Mouse (Mus musculus) midbrain, embryonic 11.5 days (tissue): ENCODE measurements around the gene Gm973. TPM values are rescaled to one million over a fixed set of nuclear protein-coding genes. Genes with fewer than 3 reads are reported as not detected.
"Not testable (repeated sequence)": the region's sequence is repeated elsewhere in the genome, so short reads cannot be mapped to it uniquely, and the experiment has no call there.

Experiments used
- ATAC-seq: fragments of 200-750 bp; cut with Nextera tagmentation; 2 replicates; pipeline ENCODE4 v1.8.0; 2017; ENCODE audit warnings: moderate TSS enrichment, moderate library complexity; ENCODE audit not compliant: low FRiP score
- DNase-seq: peaks from one replicate; pipeline ENCODE4 v3.0.0; 2015; ENCODE audit warnings: low spot score; ENCODE audit errors: missing footprints
- H3K27ac ChIP-seq: fragments of 300-500 bp; sonication (generic); 2 replicates; pipeline ENCODE4 v1.5.1; 2014; ENCODE audit warnings: low read depth, low read length
- H3K27me3 ChIP-seq: fragments of 300-500 bp; sonication (generic); 2 replicates; pipeline ENCODE4 v1.6.1; 2014; ENCODE audit warnings: mild to moderate bottlenecking, low read length, moderate library complexity, mixed read lengths; ENCODE audit not compliant: control insufficient read depth, insufficient read depth
- H3K36me3 ChIP-seq: fragments of 300-500 bp; sonication (generic); 2 replicates; pipeline ENCODE4 v1.6.1; 2014; ENCODE audit warnings: mild to moderate bottlenecking, low read length, moderate library complexity, mixed read lengths; ENCODE audit not compliant: control insufficient read depth, insufficient read depth
- H3K4me1 ChIP-seq: fragments of 300-500 bp; sonication (generic); 2 replicates; pipeline ENCODE4 v1.6.1; 2014; ENCODE audit warnings: low read length; ENCODE audit not compliant: control insufficient read depth, insufficient read depth
- H3K4me2 ChIP-seq: fragments of 300-500 bp; sonication (generic); 2 replicates; pipeline ENCODE4 v1.6.1; 2014; ENCODE audit warnings: mild to moderate bottlenecking, moderate library complexity
- H3K4me3 ChIP-seq: fragments of 300-500 bp; sonication (generic); 2 replicates; pipeline ENCODE4 v1.5.1; 2014; ENCODE audit warnings: low read depth, low read length
- H3K9ac ChIP-seq: fragments of 300-500 bp; sonication (generic); 2 replicates; pipeline ENCODE4 v1.6.1; 2014; ENCODE audit warnings: low read length
- H3K9me3 ChIP-seq: fragments of 300-500 bp; sonication (generic); 2 replicates; pipeline ENCODE4 v1.6.1; 2016; ENCODE audit warnings: low read length; ENCODE audit not compliant: control insufficient read depth
- WGBS: fragments of 180-500 bp; shearing (Covaris S2); extraction: QIAGEN DNeasy Blood & Tissue Kit; methylation state at CpG from one replicate; pipeline ENCODE4 v1.1.7; 2014; 5-methylcytosine and 5-hydroxymethylcytosine counted together
- polyA plus RNA-seq: library from polyadenylated mRNA; unstranded; fragments of >200 nt; fragmentation: Nextera tagmentation; extraction: Ambion mirVana; gene quantifications from 2 replicates; pipeline ENCODE4 v1.2.1, GENCODE M21; 2014

Gm973 gene
- polyA plus RNA-seq, 1 experiment from 2014 or later = 7.0 TPM

DNA sequence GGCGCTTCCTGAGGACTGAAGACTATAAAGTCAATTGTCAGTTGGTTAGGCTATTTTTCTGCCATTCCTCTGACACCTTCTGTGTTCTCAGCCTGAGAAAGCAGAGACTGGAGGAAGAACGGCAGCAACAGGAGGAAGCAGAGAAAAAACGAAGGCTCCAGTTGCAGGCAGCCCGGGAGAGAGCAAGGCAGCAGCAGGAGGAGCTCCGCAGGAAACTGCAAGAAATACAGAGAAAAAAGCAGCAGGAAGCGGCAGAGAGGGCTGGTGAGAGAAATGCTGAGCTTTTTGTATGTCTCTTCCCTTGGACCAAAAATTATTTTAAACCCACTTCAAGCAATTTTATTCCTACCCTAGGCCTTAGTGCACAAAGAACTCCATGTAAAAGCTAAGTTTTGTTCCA lies 117.0 kb downstream of the Gm973 start:
- WGBS = 33% methylated on average over 6 of the region's 6 CpGs
- Histone ChIP-seq H3K4me1 (no peaks in the 10 kb centered on the region), H3K36me3 (no peaks in the 10 kb centered on the region), H3K4me3 (no peak overlapping the region), H3K9ac (no peak overlapping the region), H3K4me2 (no peak overlapping the region), H3K27me3 (no peaks in the 10 kb centered on the region), H3K9me3 (no peaks in the 10 kb centered on the region), H3K27ac (no peak overlapping the region)
- DNase-seq (no peak), ATAC-seq (no peak)

DNA sequence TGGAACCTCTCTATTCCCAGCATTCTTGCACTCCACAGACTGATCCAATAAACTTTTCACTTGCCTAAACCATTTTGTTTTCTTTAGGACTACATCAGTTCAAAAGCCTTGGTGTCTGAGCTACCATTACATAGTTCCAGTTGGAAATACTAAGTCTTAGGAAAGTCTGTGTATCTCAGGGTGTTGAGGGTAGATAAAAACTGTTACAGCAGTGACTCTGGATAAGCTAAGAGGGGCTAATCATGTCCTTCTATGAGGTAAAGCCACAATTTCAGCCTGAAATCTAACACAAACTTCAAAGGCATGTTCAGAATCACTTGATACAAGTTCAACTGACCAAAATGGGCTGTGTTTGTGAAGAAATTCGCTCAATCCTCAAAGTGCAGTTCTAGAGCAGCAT lies 120.3 kb downstream of the Gm973 start:
- Histone ChIP-seq H3K36me3 (no peaks in the 10 kb centered on the region), H3K4me2 (no peak overlapping the region), H3K4me3 (no peak overlapping the region), H3K27me3 (no peaks in the 10 kb centered on the region), H3K27ac (no peak overlapping the region), H3K9me3 (no peaks in the 10 kb centered on the region), H3K4me1 (no peaks in the 10 kb centered on the region), H3K9ac (no peak overlapping the region)
- 83% methylated on average over 1 of the region's 1 CpGs for WGBS
- ATAC-seq = no peak
- peak; percentile 33 for DNase-seq

DNA sequence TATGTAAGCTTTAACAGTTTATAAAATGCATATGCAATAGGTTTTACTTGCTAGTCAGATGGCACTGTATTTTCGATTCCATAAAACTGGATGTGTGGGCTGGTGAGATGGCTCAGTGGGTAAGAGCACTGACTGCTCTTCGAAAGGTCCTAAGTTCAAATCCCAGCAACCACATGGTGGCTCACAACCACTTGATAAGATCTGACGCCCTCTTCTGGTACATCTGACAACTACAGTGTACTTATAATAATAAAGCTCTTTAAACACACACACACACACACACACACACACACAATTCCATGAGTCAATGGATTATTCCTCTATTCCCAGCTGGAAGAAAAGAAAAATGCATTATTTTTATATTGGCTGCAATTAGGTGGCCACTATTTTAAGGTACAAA lies 122.3 kb downstream of the Gm973 start:
- H3K27ac ChIP-seq = no peak overlapping the region
- ATAC-seq = no peak
- H3K9me3 ChIP-seq = no peaks in the 10 kb centered on the region
- no peak overlapping the region for H3K4me3 ChIP-seq
- no peak overlapping the region for H3K4me2 ChIP-seq
- peak; percentile 69 for DNase-seq
- 92% methylated on average over 3 of the region's 3 CpGs for WGBS
- no peaks in the 10 kb centered on the region for H3K4me1 ChIP-seq
- no peak overlapping the region for H3K9ac ChIP-seq
- no peaks in the 10 kb centered on the region for H3K36me3 ChIP-seq
- no peaks in the 10 kb centered on the region for H3K27me3 ChIP-seq

DNA sequence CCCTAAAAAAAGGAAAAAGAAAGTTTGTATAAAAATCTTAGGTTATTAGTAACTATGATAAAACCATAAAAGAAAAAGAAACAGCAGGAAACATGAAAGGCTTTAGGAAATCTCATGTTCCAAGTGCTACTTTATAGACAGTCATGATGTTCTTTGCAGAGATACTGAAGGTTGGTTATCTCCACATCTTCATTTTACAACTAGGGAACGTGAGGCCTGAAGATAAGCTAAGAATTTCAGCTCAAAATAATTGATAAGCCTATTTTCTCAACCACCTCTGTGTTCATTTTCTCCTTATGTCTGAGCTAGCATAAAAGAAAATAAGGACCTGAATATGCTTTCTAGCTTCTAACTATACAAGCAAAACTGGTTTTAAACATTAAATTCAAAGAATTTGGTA lies 126.4 kb downstream of the Gm973 start:
- WGBS = 87% methylated on average over 1 of the region's 1 CpGs
- Histone ChIP-seq H3K27me3 (no peaks in the 10 kb centered on the region), H3K4me2 (no peak overlapping the region), H3K9ac (no peak overlapping the region), H3K36me3 (peaks cover 4% of the 10 kb centered on the region; the same call in 1 of the 2 replicates), H3K27ac (no peak overlapping the region), H3K4me1 (no peaks in the 10 kb centered on the region), H3K4me3 (no peak overlapping the region), H3K9me3 (no peaks in the 10 kb centered on the region)
- DNase-seq (no peak), ATAC-seq (no peak)

DNA sequence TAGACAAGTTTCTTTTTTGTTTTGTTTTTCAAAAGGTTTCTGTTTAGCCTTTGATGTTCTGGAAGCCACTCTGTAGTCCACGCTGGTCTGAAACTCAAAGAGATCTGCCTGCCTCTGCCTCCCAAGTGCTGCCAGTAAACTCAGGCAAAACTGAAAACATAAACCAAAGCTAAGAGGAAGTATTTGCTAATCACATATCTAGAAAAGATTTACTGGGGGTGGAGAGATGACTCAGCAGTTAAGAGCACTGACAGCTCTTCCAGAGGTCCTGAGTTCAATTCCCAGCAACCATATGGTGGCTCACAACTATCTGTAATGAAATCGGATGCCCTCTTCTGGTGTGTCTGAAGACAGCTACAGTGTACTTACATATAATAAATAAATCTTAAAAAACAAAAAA lies 130.4 kb downstream of the Gm973 start:
- not testable (repeated sequence) for H3K4me1 ChIP-seq, H3K4me2 ChIP-seq, H3K27me3 ChIP-seq, H3K9me3 ChIP-seq, ATAC-seq, H3K9ac ChIP-seq, H3K36me3 ChIP-seq, DNase-seq, H3K4me3 ChIP-seq, H3K27ac ChIP-seq
- 95% methylated on average over 2 of the region's 2 CpGs for WGBS

DNA sequence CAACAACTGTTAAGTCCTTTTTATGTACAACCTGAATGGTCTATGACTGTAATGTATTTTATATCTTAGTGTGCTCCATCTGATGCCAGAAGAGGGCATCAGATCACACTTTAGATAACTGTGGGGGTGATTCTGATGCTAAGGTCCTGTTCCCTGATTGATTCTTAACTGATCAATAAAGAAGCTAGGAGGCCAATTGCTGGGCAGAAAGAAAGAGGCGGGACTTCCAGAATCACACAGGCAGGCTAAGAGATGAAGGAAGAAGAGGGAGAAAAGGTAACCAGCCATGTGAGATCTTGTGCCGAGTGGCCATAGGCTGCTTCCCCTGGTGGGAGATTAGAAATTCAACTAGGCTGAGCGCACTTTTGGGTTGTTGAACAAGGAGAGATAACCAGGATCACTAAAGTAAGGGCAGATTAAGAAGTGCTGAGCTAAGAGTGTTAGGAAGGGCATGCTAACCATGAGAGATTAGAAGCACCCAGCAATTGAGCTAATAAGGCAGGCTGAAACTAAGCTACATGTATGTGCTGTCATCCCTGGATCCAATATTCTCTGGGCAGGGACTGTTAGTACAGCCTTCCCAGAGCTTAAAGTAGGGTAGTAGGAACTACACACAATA lies 135.2 kb downstream of the Gm973 start:
- Histone ChIP-seq H3K4me2 (no peak overlapping the region), H3K36me3 (peaks cover 8% of the 10 kb centered on the region; the same call in 1 of the 2 replicates), H3K27ac (no peak overlapping the region), H3K9me3 (no peaks in the 10 kb centered on the region), H3K4me3 (no peak overlapping the region), H3K4me1 (no peaks in the 10 kb centered on the region), H3K27me3 (no peaks in the 10 kb centered on the region), H3K9ac (no peak overlapping the region)
- WGBS = 96% methylated on average over 3 of the region's 3 CpGs
- no peak for ATAC-seq
- no peak for DNase-seq

DNA sequence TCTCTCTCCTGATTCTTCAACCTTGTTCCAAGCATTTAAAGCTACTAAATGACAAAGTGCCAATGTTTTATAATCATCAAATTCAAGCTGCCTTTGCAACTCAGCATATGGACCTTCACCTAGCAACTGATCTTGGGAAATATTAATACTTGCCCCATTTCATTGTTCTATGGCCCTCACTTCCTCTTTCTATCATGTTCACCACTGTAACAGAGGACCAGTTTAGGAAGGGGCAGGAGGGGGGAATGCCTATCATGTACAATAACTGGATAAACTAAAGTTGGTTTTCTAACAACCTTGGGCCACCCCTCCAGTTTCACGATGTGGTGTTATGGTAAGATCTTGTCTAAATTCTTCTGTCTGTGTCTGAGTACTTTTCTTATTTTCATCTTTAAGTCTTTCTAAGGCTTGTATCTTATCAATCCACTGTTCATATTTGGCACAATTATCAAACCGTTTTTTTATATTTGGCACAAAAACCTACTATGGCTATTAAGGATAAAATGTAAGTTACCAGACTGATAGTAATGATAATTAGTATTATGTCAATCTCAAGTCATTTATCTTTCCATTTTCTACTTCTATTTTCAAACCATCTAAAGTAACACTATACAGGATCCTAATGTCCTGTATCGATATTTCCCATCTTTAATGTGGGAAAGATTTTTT lies 137.3 kb downstream of the Gm973 start:
- H3K36me3 ChIP-seq = peaks cover 4% of the 10 kb centered on the region; the same call in 1 of the 2 replicates
- 94% methylated on average over 3 of the region's 3 CpGs for WGBS
- no peak for DNase-seq

DNA sequence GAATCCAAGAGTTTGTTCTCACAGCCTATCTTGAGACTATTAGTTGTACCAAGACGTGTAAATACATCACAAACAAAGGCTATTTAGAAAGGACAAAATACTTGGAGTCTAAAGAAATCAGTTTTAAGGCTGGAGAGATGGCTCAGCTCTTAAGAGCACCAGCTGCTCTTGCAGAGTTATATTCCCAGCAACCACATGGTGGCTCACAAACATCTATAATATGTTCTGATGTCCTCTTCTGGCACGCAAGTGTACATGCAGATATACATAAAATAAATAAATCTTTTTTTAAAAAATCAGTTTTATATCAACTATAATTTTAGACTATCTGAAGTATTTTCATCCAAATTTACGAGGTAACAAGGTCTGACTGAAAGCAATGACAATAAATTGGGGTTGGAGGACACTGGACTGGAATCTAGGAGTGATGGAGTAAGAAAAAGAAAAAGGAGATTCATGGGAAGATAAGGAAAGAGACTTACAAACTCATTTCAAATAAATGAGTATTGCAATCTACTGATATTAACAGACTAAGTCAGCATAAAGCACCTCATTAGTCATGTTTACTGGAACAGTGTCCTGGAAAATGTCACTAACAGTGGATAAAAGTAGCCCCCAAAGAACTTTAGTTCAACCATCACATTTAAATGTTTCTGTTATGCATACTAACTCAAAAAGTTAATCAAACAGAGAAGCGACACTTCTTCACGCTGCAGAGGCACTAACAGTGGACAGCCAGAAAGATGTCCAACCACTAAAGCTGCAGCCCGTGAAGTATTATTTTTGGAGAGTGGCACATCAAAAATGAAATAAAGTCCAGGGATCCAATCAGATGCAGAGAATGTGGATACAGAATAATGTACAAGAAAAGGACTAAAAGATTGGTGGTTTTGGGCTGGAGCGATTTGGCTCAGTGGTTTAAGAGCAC lies 140.4 kb downstream of the Gm973 start:
- WGBS = 93% methylated on average over 7 of the region's 7 CpGs
- no peak overlapping the region for H3K9ac ChIP-seq
- no peak for ATAC-seq
- H3K27ac ChIP-seq = no peak overlapping the region
- no peaks in the 10 kb centered on the region for H3K27me3 ChIP-seq
- DNase-seq = no peak
- H3K9me3 ChIP-seq = no peaks in the 10 kb centered on the region
- H3K4me1 ChIP-seq = no peaks in the 10 kb centered on the region
- peaks cover 1% of the 10 kb centered on the region; the same call in 1 of the 2 replicates for H3K36me3 ChIP-seq
- no peak overlapping the region for H3K4me2 ChIP-seq
- no peak overlapping the region for H3K4me3 ChIP-seq

More for the DNA sequence above, 137.3 kb downstream of the Gm973 start:
- no peak overlapping the region for H3K4me2 ChIP-seq
- H3K27ac ChIP-seq = no peak overlapping the region
- H3K4me1 ChIP-seq = no peaks in the 10 kb centered on the region
- H3K27me3 ChIP-seq = no peaks in the 10 kb centered on the region
- no peaks in the 10 kb centered on the region for H3K9me3 ChIP-seq
- no peak overlapping the region for H3K9ac ChIP-seq
- H3K4me3 ChIP-seq = no peak overlapping the region
- ATAC-seq = no peak
